Mouse (Mus musculus) heart, adult 2 months (tissue): ENCODE data around the gene Lmo7.

Experiments used
- CTCF ChIP-seq: fragments of 200-600 bp; IDR thresholded peaks from 2 replicates; pipeline ENCODE4 v1.8.1; 2022; ENCODE audit warnings: antibody characterized with exemption, mild to moderate bottlenecking, moderate library complexity
- EP300 ChIP-seq: fragments of 200-500 bp; IDR thresholded peaks from 2 replicates; pipeline ENCODE4 v1.6.1; 2011; ENCODE audit warnings: low read depth, low read length, control low read depth; ENCODE audit not compliant: insufficient read depth
- POLR2A ChIP-seq: fragments of 200-500 bp; IDR thresholded peaks from 2 replicates; pipeline ENCODE4 v1.6.1; 2011; ENCODE audit warnings: mild to moderate bottlenecking, low read depth, low read length, control low read depth; ENCODE audit not compliant: insufficient read depth

- TF ChIP-seq CTCF (no peak), POLR2A (no peak), EP300 (no peak)
Measured at GRCm38 (mm10) chr14:101844467-101844866, 114.7 kb downstream of the Lmo7 start.
